Mouse (Mus musculus) brain, embryonic 14.5 days (tissue): ENCODE data around the gene Col27a1. TPM values are rescaled to one million over a fixed set of nuclear protein-coding genes. Genes with fewer than 3 reads are reported as not detected.
A peak's percentile ranks its signal among the peaks of the same experiment; 100 is the strongest.

Experiments used
- DNase-seq: peaks from one replicate; pipeline ENCODE4 v3.0.0-alpha.2; 2011; ENCODE audit warnings: low read depth
- CTCF ChIP-seq: fragments of 200-500 bp; IDR thresholded peaks from 2 replicates; pipeline ENCODE4 v1.5.1; 2012; ENCODE audit warnings: inconsistent platforms, mild to moderate bottlenecking, moderate library complexity, borderline replicate concordance; ENCODE audit not compliant: insufficient read depth, insufficient read length; ENCODE audit errors: extremely low read depth
- POLR2A ChIP-seq: fragments of 200-500 bp; IDR thresholded peaks from 2 replicates; pipeline ENCODE4 v1.6.1; 2012; ENCODE audit warnings: mild to moderate bottlenecking, inconsistent platforms, borderline replicate concordance; ENCODE audit not compliant: poor library complexity, insufficient read depth, insufficient read length, severe bottlenecking; ENCODE audit errors: extremely low read depth
- polyA plus RNA-seq: library from polyadenylated mRNA; depleted of rRNA; stranded (reverse); fragments of >200 nt; gene quantifications from 2 replicates; pipeline ENCODE4 v1.2.3, GENCODE M21; 2012

The Col27a1 gene
- polyA plus RNA-seq, 1 experiment: 6.5 TPM

GRCm38 (mm10) chr4:63247991-63248390, 34.2 kb downstream of the Col27a1 start:
- TF ChIP-seq POLR2A: no peak
- no peak for TF ChIP-seq CTCF
- DNase-seq: no peak

- no peak for DNase-seq
- TF ChIP-seq POLR2A (no peak), CTCF (no peak)
Observed at GRCm38 (mm10) chr4:63248951-63249350, 35.1 kb downstream of the Col27a1 start.

- no peak for DNase-seq
- TF ChIP-seq POLR2A: no peak
- no peak for TF ChIP-seq CTCF
Observed at GRCm38 (mm10) chr4:63251760-63252159, 38.0 kb downstream of the Col27a1 start.

- DNase-seq: no peak
- TF ChIP-seq CTCF (no peak), POLR2A (no peak)
Observed at GRCm38 (mm10) chr4:63253716-63254115, 39.9 kb downstream of the Col27a1 start.

- TF ChIP-seq POLR2A: no peak
- no peak for TF ChIP-seq CTCF
- no peak for DNase-seq
Observed at GRCm38 (mm10) chr4:63254151-63254550, 40.3 kb downstream of the Col27a1 start.

- TF ChIP-seq POLR2A (no peak), CTCF (no peak)
- DNase-seq: no peak
Observed at GRCm38 (mm10) chr4:63256371-63256770, 42.6 kb downstream of the Col27a1 start.

- peak; percentile 65 for DNase-seq
- no peak for TF ChIP-seq CTCF
- no peak for TF ChIP-seq POLR2A
Observed at GRCm38 (mm10) chr4:63257346-63257745, 43.5 kb downstream of the Col27a1 start.

GRCm38 (mm10) chr4:63258096-63258495, 44.3 kb downstream of the Col27a1 start:
- no peak for DNase-seq
- TF ChIP-seq POLR2A: no peak
- no peak for TF ChIP-seq CTCF

GRCm38 (mm10) chr4:63259066-63259465, 45.3 kb downstream of the Col27a1 start:
- TF ChIP-seq POLR2A (no peak), CTCF (no peak)
- DNase-seq: no peak

- DNase-seq: peak; percentile 45
- TF ChIP-seq CTCF (no peak), POLR2A (no peak)
Observed at GRCm38 (mm10) chr4:63260506-63260905, 46.7 kb downstream of the Col27a1 start.

GRCm38 (mm10) chr4:63262941-63263340, 49.1 kb downstream of the Col27a1 start:
- TF ChIP-seq POLR2A: no peak
- TF ChIP-seq CTCF: no peak
- DNase-seq: peak; percentile 54

GRCm38 (mm10) chr4:63266276-63266675, 52.5 kb downstream of the Col27a1 start:
- no peak for DNase-seq
- no peak for TF ChIP-seq CTCF
- TF ChIP-seq POLR2A: no peak
